Mouse (Mus musculus) small intestine, adult 2 months (tissue): ENCODE data around the gene Fxyd2.

Experiments
- CTCF ChIP-seq: fragments of 200-500 bp; IDR thresholded peaks from 2 replicates; pipeline ENCODE4 v1.5.1; 2012; ENCODE audit warnings: low read depth, mild to moderate bottlenecking, control low read depth, inconsistent platforms, low read length, moderate library complexity, mixed read lengths; ENCODE audit not compliant: insufficient replicate concordance, insufficient read length; ENCODE audit errors: extremely low read depth
- POLR2A ChIP-seq: fragments of 200-500 bp; IDR thresholded peaks from 2 replicates; pipeline ENCODE4 v1.6.1; 2012; ENCODE audit warnings: low read depth, mild to moderate bottlenecking, control low read depth, inconsistent platforms, low read length, moderate library complexity

DNA sequence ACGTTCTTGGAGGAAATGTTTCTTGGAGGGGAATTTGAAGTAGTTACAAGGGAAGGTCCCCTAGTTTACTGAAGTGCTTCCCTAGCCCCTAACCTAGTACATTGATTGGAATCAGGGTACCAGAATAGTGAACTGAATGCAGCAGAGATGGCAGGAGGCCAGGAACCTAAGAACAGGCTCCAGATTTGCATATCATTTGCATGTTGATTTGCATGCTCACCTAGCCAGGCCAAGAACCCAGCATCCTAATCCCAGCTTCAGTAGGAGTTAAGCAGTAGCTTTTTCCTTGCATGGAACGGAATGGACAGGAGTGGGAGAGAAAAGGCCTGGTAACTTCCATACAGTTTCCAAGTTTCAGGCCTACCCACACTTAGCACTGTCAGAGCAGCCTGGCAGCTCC, 34.7 kb downstream of the Fxyd2 start:
- TF ChIP-seq CTCF, result no peak
- no peak for TF ChIP-seq POLR2A
